Mouse (Mus musculus): ENCODE measurements around the gene Ap1b1. TPM values are rescaled to one million over a fixed set of nuclear protein-coding genes. Genes with fewer than 3 reads are reported as not detected.
A peak's percentile ranks its signal among the peaks of the same experiment; 100 is the strongest.

Gene Ap1b1
- polyA plus RNA-seq (2016; fragmentation: Nextera tagmentation; extraction: Ambion mirVana): 61.5 and 64.3 TPM in 2 replicates

- peaks cover 22% of the 10 kb centered on the region for H3K4me1 ChIP-seq
- H3K27me3 ChIP-seq (ENCODE audit: poor library complexity, severe bottlenecking): no peaks in the 10 kb centered on the region
- H3K36me3 ChIP-seq (replicated peaks): peaks cover 15% of the 10 kb centered on the region; the same call in 1 of the 2 replicates
- H3K9me3 ChIP-seq: no peaks in the 10 kb centered on the region
- WGBS: under 1% methylated on average over 62 of the region's 62 CpGs
- peak within 1 kb of the TSS; percentile 83 for H3K27ac ChIP-seq
- peak within 1 kb of the TSS; percentile 86 for H3K4me3 ChIP-seq
- DNase-seq (ENCODE audit: extremely low spot score, low spot score): peak; percentile 96
Observed at GRCm38 (mm10) chr11:4986695-4987486, at the start of gene Ap1b1. Gene Ap1b1, plus strand, starts transcription at chr11:4986824.

GRCm38 (mm10) chr11:4946530-4946929 is 40.1 kb upstream of the Ap1b1 start:
- Histone ChIP-seq H3K4me1 (peaks cover 20% of the 10 kb centered on the region), H3K36me3 (replicated peaks) (no peaks in the 10 kb centered on the region), H3K4me3 (peak overlapping the region; percentile 58), H3K27me3 (ENCODE audit: poor library complexity, severe bottlenecking) (peaks cover 83% of the 10 kb centered on the region), H3K27ac (no peak overlapping the region), H3K9me3 (no peaks in the 10 kb centered on the region)
- no peak for DNase-seq (ENCODE audit: extremely low spot score, low spot score)
- WGBS: 42% methylated on average over 13 of the region's 13 CpGs

GRCm38 (mm10) chr11:4946947-4947812 is 39.4 kb upstream of the Ap1b1 start:
- H3K27me3 ChIP-seq (ENCODE audit: poor library complexity, severe bottlenecking): peaks cover 90% of the 10 kb centered on the region
- H3K9me3 ChIP-seq: no peaks in the 10 kb centered on the region
- no peaks in the 10 kb centered on the region for H3K36me3 ChIP-seq (replicated peaks)
- peak; percentile 42 for DNase-seq (ENCODE audit: extremely low spot score, low spot score)
- peak overlapping the region; percentile 49 for H3K27ac ChIP-seq
- H3K4me1 ChIP-seq: peaks cover 20% of the 10 kb centered on the region
- under 1% methylated on average over 120 of the region's 120 CpGs for WGBS
- H3K4me3 ChIP-seq: peak overlapping the region; percentile 58

GRCm38 (mm10) chr11:4947813-4948174 is 38.8 kb upstream of the Ap1b1 start, which contains the start of gene Nefh:
Gene Nefh, minus strand, starts transcription at chr11:4948064.
- no peaks in the 10 kb centered on the region for H3K9me3 ChIP-seq
- peaks cover 96% of the 10 kb centered on the region for H3K27me3 ChIP-seq (ENCODE audit: poor library complexity, severe bottlenecking)
- H3K4me1 ChIP-seq: peaks cover 20% of the 10 kb centered on the region
- DNase-seq (ENCODE audit: extremely low spot score, low spot score): peak; percentile 19
- H3K27ac ChIP-seq: peak within 1 kb of the TSS; percentile 49
- H3K4me3 ChIP-seq: peak within 1 kb of the TSS; percentile 58
- H3K36me3 ChIP-seq (replicated peaks): no peaks in the 10 kb centered on the region
- WGBS: 1% methylated on average over 41 of the region's 41 CpGs

GRCm38 (mm10) chr11:4948792-4949191 is 37.8 kb upstream of the Ap1b1 start:
- Histone ChIP-seq H3K27me3 (ENCODE audit: poor library complexity, severe bottlenecking) (peaks cover 100% of the 10 kb centered on the region), H3K4me1 (peaks cover 28% of the 10 kb centered on the region), H3K36me3 (replicated peaks) (no peaks in the 10 kb centered on the region), H3K4me3 (no peak overlapping the region), H3K9me3 (no peaks in the 10 kb centered on the region), H3K27ac (no peak overlapping the region)
- WGBS: 35% methylated on average over 8 of the region's 8 CpGs
- no peak for DNase-seq (ENCODE audit: extremely low spot score, low spot score)

- DNase-seq (ENCODE audit: extremely low spot score, low spot score): peak; percentile 83
- 6% methylated on average over 23 of the region's 23 CpGs for WGBS
Observed at GRCm38 (mm10) chr11:4949256-4950044, 37.2 kb upstream of the Ap1b1 start.

GRCm38 (mm10) chr11:4953401-4953800 is 33.2 kb upstream of the Ap1b1 start:
- Histone ChIP-seq H3K36me3 (replicated peaks) (no peaks in the 10 kb centered on the region), H3K4me1 (peaks cover 13% of the 10 kb centered on the region), H3K27ac (no peak overlapping the region), H3K27me3 (ENCODE audit: poor library complexity, severe bottlenecking) (peaks cover 63% of the 10 kb centered on the region), H3K4me3 (0 out of 2 replicates have a peak overlapping the region, but pooled peaks have one; percentile 10), H3K9me3 (no peaks in the 10 kb centered on the region)
- 7% methylated on average over 6 of the region's 6 CpGs for WGBS
- DNase-seq (ENCODE audit: extremely low spot score, low spot score): no peak

More at GRCm38 (mm10) chr11:4949256-4950044, 37.2 kb upstream of the Ap1b1 start:
- peaks cover 99% of the 10 kb centered on the region for H3K27me3 ChIP-seq (ENCODE audit: poor library complexity, severe bottlenecking)
- no peaks in the 10 kb centered on the region for H3K9me3 ChIP-seq
- H3K27ac ChIP-seq: no peak overlapping the region
- H3K4me3 ChIP-seq: no peak overlapping the region
- peaks cover 33% of the 10 kb centered on the region for H3K4me1 ChIP-seq
- no peaks in the 10 kb centered on the region for H3K36me3 ChIP-seq (replicated peaks)

- H3K27me3 ChIP-seq (ENCODE audit: poor library complexity, severe bottlenecking): peaks cover 58% of the 10 kb centered on the region
- no peak for DNase-seq (ENCODE audit: extremely low spot score, low spot score)
- H3K36me3 ChIP-seq (replicated peaks): no peaks in the 10 kb centered on the region
- no peak overlapping the region for H3K27ac ChIP-seq
- no peaks in the 10 kb centered on the region for H3K9me3 ChIP-seq
- H3K4me1 ChIP-seq: peaks cover 13% of the 10 kb centered on the region
- H3K4me3 ChIP-seq: peak overlapping the region; percentile 10; the same call in 1 of the 2 replicates
- under 1% methylated on average over 8 of the region's 8 CpGs for WGBS
Observed at GRCm38 (mm10) chr11:4953918-4954317, 32.7 kb upstream of the Ap1b1 start.

- H3K27ac ChIP-seq: no peak overlapping the region
- no peaks in the 10 kb centered on the region for H3K36me3 ChIP-seq (replicated peaks)
- WGBS: 68% methylated on average over 6 of the region's 6 CpGs
- DNase-seq (ENCODE audit: extremely low spot score, low spot score): no peak
- H3K27me3 ChIP-seq (ENCODE audit: poor library complexity, severe bottlenecking): no peaks in the 10 kb centered on the region
- no peak overlapping the region for H3K4me3 ChIP-seq
- no peaks in the 10 kb centered on the region for H3K4me1 ChIP-seq
- no peaks in the 10 kb centered on the region for H3K9me3 ChIP-seq
Observed at GRCm38 (mm10) chr11:4963099-4963808, 23.4 kb upstream of the Ap1b1 start.

GRCm38 (mm10) chr11:4966325-4966724 is 20.3 kb upstream of the Ap1b1 start:
- no peaks in the 10 kb centered on the region for H3K36me3 ChIP-seq (replicated peaks)
- WGBS: 84% methylated on average over 2 of the region's 2 CpGs
- H3K4me1 ChIP-seq: no peaks in the 10 kb centered on the region
- H3K9me3 ChIP-seq: no peaks in the 10 kb centered on the region
- no peak overlapping the region for H3K4me3 ChIP-seq
- no peaks in the 10 kb centered on the region for H3K27me3 ChIP-seq (ENCODE audit: poor library complexity, severe bottlenecking)
- H3K27ac ChIP-seq: no peak overlapping the region
- no peak for DNase-seq (ENCODE audit: extremely low spot score, low spot score)

- H3K27ac ChIP-seq: no peak overlapping the region
- H3K4me3 ChIP-seq: no peak overlapping the region
- H3K27me3 ChIP-seq (ENCODE audit: poor library complexity, severe bottlenecking): no peaks in the 10 kb centered on the region
- WGBS: 68% methylated on average over 5 of the region's 5 CpGs
- H3K4me1 ChIP-seq: no peaks in the 10 kb centered on the region
- H3K36me3 ChIP-seq (replicated peaks): no peaks in the 10 kb centered on the region
- DNase-seq (ENCODE audit: extremely low spot score, low spot score): no peak
- H3K9me3 ChIP-seq: no peaks in the 10 kb centered on the region
Observed at GRCm38 (mm10) chr11:4966888-4967287, 19.7 kb upstream of the Ap1b1 start.

- no peak for DNase-seq (ENCODE audit: extremely low spot score, low spot score)
- H3K9me3 ChIP-seq: no peaks in the 10 kb centered on the region
- 79% methylated on average over 2 of the region's 2 CpGs for WGBS
- no peaks in the 10 kb centered on the region for H3K27me3 ChIP-seq (ENCODE audit: poor library complexity, severe bottlenecking)
- H3K4me1 ChIP-seq: no peaks in the 10 kb centered on the region
- H3K27ac ChIP-seq: no peak overlapping the region
- no peaks in the 10 kb centered on the region for H3K36me3 ChIP-seq (replicated peaks)
- H3K4me3 ChIP-seq: no peak overlapping the region
Observed at GRCm38 (mm10) chr11:4967549-4967948, 19.1 kb upstream of the Ap1b1 start.
